Mouse (Mus musculus) macrophage (primary cell): ENCODE measurements around the gene Map3k5. TPM values are rescaled to one million over a fixed set of nuclear protein-coding genes. Genes with fewer than 3 reads are reported as not detected.
"Not testable (repeated sequence)": the region's sequence is repeated elsewhere in the genome, so short reads cannot be mapped to it uniquely, and the experiment has no call there.

Experiments used
- H3K27ac ChIP-seq: fragments of 350-480 bp; formaldehyde crosslinking; 2 replicates; pipeline ENCODE4 v1.9.0; 2021
- H3K36me3 ChIP-seq: fragments of 350-480 bp; formaldehyde crosslinking; 2 replicates; pipeline ENCODE4 v1.9.0; 2021; ENCODE audit errors: inconsistent target
- H3K4me3 ChIP-seq: fragments of 350-480 bp; formaldehyde crosslinking; 2 replicates; pipeline ENCODE4 v1.9.0; 2021; ENCODE audit errors: inconsistent target
- H3K79me2 ChIP-seq: fragments of 350-480 bp; formaldehyde crosslinking; 2 replicates; pipeline ENCODE4 v1.9.0; 2021; ENCODE audit errors: inconsistent target
- WGBS: methylation state at CpG from one replicate; pipeline ENCODE4 v1.1.7; 2026; ENCODE audit warnings: inconsistent platforms; ENCODE audit not compliant: missing documents; 5-methylcytosine and 5-hydroxymethylcytosine counted together
- polyA plus RNA-seq: library from polyadenylated mRNA; stranded (reverse); fragments of 250-400 nt; gene quantifications from 3 replicates; pipeline ENCODE4 v1.2.4, GENCODE M21; 2018; ENCODE audit warnings: inconsistent platforms

Map3k5 gene
- polyA plus RNA-seq, 1 experiment from 2014 or later, result 3.9 TPM

DNA sequence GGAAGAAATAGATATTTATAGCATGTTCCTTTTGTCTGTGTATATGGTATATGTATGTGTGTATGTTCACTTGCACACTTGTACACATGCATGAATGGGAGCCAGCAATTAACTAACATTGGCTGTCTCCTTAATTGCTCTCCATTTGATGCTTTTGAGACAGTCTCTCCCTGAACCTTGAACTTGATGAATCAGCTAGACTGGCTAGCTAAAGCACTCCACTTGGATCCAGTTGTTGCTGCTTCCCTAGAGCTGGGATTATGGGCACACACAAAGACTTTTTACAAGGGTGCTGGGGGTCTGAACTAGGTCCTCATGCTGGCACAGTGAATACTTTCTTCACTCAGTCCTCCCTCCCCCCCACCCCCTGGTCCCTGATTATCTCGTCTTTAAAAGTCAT is 28.9 kb downstream of the Map3k5 start:
- H3K79me2 ChIP-seq, result peaks cover 67% of the 10 kb centered on the region
- H3K4me3 ChIP-seq, result no peak overlapping the region
- H3K27ac ChIP-seq, result no peak overlapping the region
- WGBS, result no CpG with 5 or more reads among the region's 1 CpGs
- no peaks in the 10 kb centered on the region for H3K36me3 ChIP-seq

DNA sequence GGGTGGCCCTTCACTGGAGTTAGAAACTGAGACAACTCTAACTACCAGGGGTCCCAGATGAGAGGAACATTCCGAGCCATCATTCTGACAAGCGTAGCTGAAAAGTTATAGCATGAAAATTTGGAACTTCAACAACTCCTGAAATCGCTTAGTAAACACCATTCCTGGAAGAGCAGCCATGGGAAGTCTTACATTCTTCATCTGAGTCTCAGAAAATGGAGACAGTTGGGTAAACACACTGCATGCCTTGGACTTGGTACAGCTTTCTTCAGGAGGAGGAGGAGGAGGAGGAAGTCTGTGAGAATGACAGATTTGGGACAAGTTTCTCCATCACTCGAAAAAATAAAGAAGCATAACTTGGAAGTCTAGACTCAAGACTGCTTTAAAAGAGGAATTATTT is 29.8 kb downstream of the Map3k5 start:
- 82% methylated on average over 4 of the region's 4 CpGs for WGBS
- H3K27ac ChIP-seq, result no peak overlapping the region

DNA sequence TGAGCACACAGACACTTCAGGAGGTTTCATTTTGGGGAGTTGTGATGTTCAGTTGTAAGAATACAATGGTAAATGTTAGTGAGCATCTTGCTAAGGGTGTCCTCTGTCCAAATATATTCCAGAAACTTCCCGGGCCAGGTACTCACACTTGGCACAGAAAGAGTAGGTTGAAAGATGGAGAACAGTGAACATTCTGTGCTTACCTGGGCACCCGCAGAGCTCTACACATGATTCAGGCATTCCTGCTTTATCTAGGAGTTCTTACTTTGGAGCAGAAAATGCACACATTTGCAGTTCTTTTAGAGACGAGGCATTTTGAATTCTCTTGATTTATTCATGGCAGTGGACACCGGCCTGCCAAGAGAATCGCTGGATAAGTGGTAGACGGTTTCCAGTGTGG is 32.3 kb downstream of the Map3k5 start:
- 94% methylated on average over 6 of the region's 6 CpGs for WGBS
- peaks cover 71% of the 10 kb centered on the region for H3K79me2 ChIP-seq
- no peaks in the 10 kb centered on the region for H3K36me3 ChIP-seq
- H3K27ac ChIP-seq, result no peak overlapping the region
- H3K4me3 ChIP-seq, result no peak overlapping the region

More for the DNA sequence above, 29.8 kb downstream of the Map3k5 start:
- H3K4me3 ChIP-seq, result no peak overlapping the region
- H3K36me3 ChIP-seq, result no peaks in the 10 kb centered on the region
- H3K79me2 ChIP-seq, result peaks cover 68% of the 10 kb centered on the region

DNA sequence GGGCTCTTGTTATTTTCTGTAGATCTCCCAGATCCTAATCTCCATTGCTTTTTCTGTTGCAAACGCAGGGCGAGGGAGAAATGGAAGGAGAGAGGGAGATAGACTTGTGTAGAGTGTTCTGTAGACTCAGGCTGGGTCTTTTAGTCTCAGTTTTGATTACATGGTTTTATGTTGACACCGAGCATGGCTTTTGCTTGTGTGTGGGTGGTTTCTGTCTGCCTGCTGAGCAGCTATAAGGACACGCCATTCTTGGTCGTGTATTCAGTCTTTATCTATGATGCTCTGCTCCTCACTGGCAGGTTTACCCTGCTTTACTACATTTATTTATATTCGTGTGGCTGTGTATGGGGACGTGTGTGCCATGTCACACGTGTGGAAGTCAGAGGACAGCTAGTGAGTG is 34.2 kb downstream of the Map3k5 start:
- H3K36me3 ChIP-seq, result no peaks in the 10 kb centered on the region
- H3K27ac ChIP-seq, result no peak overlapping the region
- peaks cover 67% of the 10 kb centered on the region for H3K79me2 ChIP-seq
- no peak overlapping the region for H3K4me3 ChIP-seq
- WGBS, result 95% methylated on average over 8 of the region's 8 CpGs

DNA sequence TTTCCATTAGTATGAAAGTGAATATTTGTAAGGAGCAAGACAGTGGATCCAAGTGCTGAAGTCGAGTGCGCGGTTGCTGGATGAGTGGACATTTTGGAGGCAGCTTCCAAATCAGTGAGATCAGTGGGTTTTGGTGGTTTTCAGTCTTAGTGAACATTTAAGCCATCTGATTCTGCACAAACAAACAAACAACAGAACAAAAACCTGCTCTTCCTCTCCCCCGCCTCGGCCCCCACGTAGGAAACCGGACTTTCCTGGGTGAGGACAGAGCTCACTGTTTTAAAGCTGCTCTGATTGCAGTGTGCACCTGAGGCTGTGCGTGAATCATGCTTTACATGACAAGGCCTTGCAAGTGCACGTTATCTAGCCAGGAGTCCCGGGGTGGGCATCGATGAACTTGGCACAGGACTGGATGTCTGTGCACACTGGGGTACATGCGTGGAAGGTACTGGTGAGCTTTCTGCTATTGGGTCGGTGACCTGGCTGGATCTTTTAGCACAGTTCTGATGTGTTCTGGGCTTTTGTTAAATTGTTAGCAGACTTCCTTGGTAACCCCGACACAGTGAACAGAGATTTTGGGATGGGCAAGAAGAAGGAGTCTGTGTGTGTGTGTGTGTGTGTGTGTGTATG is 35.7 kb downstream of the Map3k5 start:
- Histone ChIP-seq H3K27ac (no peak overlapping the region), H3K4me3 (no peak overlapping the region), H3K79me2 (peaks cover 75% of the 10 kb centered on the region), H3K36me3 (no peaks in the 10 kb centered on the region)
- 91% methylated on average over 14 of the region's 14 CpGs for WGBS

DNA sequence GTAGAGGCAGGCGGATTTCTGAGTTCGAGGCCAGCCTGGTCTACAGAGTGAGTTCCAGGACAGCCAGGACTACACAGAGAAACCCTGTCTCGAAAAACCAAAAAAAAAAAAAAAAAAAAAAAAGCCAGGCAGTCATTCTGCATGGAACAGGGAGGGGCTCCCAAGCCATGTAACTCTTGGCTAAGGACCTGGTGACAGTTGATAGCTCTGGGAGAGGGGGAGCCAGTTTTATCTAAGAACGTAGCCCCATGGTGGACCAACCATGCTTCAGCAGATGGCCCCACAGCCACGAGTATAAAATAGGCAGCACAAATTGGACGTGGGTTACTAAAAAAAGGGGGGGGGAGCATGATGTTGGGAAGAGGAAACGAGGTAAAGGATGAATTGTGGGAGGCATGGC is 37.2 kb downstream of the Map3k5 start:
- 86% methylated on average over 4 of the region's 7 CpGs for WGBS
- H3K36me3 ChIP-seq, H3K4me3 ChIP-seq, H3K27ac ChIP-seq: not testable (repeated sequence)
- H3K79me2 ChIP-seq, result peaks cover 73% of the 10 kb centered on the region

DNA sequence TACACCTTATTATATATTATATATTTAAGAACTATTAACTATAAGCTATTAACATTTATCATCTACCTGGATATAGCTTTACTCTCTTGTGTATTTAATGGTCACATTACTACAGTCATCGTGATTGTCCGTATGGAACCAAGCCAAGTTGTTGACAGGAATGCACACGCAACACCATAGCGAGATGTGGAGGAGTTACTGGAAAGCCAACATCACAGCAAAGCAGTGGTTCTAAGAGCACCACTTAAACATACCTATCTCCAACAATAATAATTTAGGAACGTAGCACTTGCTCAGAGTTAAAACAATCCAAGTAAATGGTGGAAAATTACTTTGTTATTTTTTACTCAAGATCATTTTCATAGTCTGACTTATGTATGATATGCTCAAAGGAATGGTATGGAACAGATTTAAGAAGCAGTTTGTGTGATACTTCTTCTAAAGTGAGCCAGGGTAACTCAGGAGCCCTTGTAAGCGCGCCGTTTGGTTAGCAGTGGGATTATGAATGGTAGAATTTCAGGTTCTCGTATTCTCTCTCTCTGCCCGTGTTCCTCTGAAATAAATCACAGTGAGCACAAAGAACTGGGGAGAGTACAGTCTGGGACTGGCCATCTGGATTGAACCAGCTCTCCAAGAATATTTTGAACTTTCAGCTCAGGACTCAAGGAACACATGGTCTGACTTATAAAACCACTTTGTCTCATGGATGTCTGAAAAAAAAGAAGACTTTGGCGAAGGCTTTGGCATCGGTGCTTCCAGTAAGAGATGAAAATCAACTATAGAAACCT is 39.2 kb downstream of the Map3k5 start:
- H3K79me2 ChIP-seq, result peaks cover 56% of the 10 kb centered on the region
- WGBS, result 98% methylated on average over 12 of the region's 12 CpGs
- H3K4me3 ChIP-seq, result no peak overlapping the region
- no peaks in the 10 kb centered on the region for H3K36me3 ChIP-seq
- no peak overlapping the region for H3K27ac ChIP-seq

DNA sequence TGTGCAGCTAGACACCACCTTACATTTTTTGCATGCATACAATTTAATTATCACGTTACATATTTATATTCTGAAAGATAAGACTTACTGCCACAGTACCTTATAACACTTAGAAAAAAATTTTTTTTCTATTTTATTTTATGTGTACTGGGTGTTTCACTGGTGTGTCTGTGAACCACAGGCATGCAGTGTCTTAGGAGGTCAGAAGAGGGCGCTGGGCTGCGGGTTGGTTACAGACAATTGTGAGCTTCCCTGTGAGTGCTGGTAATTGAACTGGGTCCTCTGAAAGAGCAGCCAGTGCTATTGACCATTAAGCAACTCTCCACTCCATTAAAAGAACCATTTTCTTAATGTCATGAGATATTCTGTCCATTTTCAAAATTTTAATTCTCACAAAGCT is 43.3 kb downstream of the Map3k5 start:
- WGBS, result 90% methylated on average over 3 of the region's 3 CpGs
- no peak overlapping the region for H3K4me3 ChIP-seq
- H3K27ac ChIP-seq, result no peak overlapping the region
- H3K36me3 ChIP-seq, result no peaks in the 10 kb centered on the region
- peaks cover 26% of the 10 kb centered on the region; the same call in 1 of the 2 replicates for H3K79me2 ChIP-seq

DNA sequence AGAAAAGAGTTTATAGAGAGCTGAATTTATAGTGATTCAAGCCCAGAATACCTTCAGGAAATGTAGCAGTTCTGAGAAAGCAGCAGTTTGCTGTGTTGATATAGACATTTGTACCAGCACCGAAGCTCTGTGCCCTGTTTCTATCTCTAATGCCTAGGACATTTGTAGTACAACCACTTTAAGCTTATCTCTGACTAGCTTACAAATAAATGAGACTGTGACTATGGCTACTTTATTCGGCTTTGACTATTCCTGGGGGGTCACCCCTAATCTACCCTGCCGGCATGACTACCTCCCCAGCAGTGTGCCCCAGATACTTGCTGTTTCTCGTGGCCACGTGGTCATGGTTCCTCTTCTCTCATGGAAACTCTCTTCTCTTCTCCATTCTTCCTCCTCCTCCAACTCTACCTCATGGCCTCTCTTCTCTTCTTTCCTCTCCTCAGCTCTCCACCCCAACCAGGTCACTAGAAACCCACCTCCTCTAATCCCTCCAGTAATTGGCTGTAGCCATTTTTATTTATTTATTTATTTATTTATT is 44.5 kb downstream of the Map3k5 start:
- H3K36me3 ChIP-seq, result no peaks in the 10 kb centered on the region
- H3K79me2 ChIP-seq, result peaks cover 26% of the 10 kb centered on the region; the same call in 1 of the 2 replicates
- H3K27ac ChIP-seq, result no peak overlapping the region
- WGBS, result 46% methylated on average over 5 of the region's 5 CpGs
- no peak overlapping the region for H3K4me3 ChIP-seq

DNA sequence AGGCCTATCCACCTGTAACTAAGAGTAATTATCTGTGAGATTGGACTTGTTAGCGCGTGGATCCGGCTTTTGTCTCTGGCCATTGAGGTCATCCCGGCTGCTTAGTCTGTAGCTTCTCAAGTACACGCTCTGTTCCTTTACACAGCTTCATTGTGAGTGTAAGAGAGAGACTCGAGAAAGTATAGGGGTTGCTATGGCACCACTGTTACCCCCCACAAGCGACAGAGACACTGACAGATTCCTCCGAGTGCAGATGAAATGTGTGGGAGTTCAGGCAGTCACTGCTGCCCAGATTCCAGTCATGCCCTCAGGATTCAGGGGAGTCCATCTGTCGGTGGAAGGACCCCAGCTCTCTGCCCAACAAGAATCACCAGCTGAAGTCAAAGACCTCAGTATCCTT is 53.5 kb downstream of the Map3k5 start:
- H3K4me3 ChIP-seq, result no peak overlapping the region
- H3K36me3 ChIP-seq, result no peaks in the 10 kb centered on the region
- WGBS, result 88% methylated on average over 9 of the region's 9 CpGs
- no peak overlapping the region for H3K27ac ChIP-seq
- H3K79me2 ChIP-seq, result peaks cover 6% of the 10 kb centered on the region; the same call in 1 of the 2 replicates

DNA sequence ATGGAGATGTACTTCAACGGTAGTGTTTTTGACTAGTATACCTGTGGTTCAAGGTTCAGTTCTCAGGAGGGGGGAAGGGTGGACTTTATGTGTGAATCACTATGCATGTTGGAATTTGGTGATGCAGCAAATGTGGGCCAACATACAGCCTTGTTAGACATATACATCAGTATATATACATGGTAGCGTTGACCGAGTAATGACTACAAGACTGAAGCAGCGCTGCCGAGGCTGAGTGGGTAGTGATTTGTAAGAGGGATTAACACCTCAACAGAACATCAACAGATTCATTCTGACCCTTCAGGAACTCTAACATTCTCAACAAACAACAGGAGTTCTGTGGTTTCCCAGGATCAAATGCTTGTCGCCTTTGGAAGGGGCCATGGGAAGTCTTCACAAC is 55.7 kb downstream of the Map3k5 start:
- 88% methylated on average over 6 of the region's 6 CpGs for WGBS
- H3K27ac ChIP-seq, result no peak overlapping the region
- peaks cover 14% of the 10 kb centered on the region; the same call in 1 of the 2 replicates for H3K79me2 ChIP-seq
- no peak overlapping the region for H3K4me3 ChIP-seq
- no peaks in the 10 kb centered on the region for H3K36me3 ChIP-seq

DNA sequence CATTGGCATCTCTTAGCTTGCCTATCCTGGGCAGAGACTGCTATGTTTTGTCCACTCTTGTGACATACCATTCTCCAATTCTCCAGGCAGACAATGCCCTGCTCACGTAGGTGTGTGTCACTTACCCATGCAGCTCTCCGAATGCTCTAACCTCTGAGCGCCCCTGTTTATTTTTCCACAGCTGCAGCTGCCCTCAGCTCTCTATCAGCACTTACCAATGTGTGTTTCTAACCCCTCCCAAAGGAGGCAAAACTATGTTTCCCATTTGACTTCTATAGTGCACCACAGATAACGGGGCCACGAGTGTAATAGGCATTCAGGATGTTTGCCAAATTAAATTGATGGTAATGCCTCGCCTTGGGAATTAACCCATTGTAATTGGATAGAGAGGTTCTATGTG is 56.4 kb downstream of the Map3k5 start:
- 97% methylated on average over 6 of the region's 6 CpGs for WGBS
- H3K27ac ChIP-seq, result no peak overlapping the region
- no peak overlapping the region for H3K4me3 ChIP-seq
- H3K79me2 ChIP-seq, result peaks cover 14% of the 10 kb centered on the region; the same call in 1 of the 2 replicates
- no peaks in the 10 kb centered on the region for H3K36me3 ChIP-seq

DNA sequence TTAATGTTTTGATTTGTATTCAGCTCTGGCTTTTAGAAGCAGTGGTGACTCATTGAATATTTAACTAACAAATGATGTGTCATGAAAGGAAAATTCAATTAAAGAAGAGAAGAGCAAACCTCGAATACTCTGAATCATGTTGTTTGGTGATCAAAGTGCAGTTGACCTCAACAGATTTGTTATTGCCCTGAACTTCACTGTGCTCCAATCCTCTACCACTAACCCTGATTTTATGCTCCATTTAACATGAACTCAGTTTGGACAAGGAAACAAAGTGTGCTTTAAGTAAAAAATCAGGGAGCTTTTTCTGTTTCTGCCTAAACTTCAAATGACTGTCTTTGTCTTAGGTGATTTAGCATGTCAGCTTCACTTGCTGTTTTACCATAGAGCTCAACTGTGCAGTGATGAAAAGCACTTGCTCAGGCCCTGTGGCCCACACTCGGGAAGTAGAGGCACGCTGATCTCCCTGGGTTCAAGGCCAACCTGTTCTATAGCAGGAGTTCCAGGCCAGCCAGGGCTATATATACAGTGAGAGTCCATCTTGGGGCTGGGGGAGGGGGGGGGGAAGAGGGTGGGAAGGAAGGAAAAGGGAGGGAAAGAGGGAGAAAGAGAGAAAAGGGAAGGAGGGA is 57.1 kb downstream of the Map3k5 start:
- Histone ChIP-seq H3K36me3 (no peaks in the 10 kb centered on the region), H3K27ac (no peak overlapping the region), H3K4me3 (no peak overlapping the region), H3K79me2 (peaks cover 14% of the 10 kb centered on the region; the same call in 1 of the 2 replicates)
- 77% methylated on average over 3 of the region's 3 CpGs for WGBS

DNA sequence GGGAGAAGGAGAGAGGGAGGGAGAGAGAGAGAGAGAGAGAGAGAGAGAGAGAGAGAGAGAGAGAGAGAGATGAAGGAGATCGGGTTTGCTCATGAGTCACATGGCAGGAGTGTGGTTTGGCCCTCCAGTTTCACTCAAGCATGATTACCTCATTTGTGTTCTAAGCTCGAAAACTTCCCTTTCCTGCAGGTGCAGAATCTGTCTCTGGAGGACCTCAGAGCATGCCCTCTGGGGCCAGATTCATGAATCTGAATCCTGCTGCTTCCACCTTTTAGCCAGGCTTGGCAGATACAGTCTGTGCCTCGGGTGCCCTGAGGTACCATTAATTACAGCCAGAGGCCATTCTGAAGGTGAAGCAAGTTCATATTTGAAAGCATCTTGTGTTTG is 57.6 kb downstream of the Map3k5 start:
- Histone ChIP-seq H3K27ac (no peak overlapping the region), H3K4me3 (no peak overlapping the region)

More for the DNA sequence above, 57.6 kb downstream of the Map3k5 start:
- H3K36me3 ChIP-seq, result no peaks in the 10 kb centered on the region
- H3K79me2 ChIP-seq, result peaks cover 14% of the 10 kb centered on the region; the same call in 1 of the 2 replicates
- whole genome bisulfite sequencing, result 3% methylated on average over 3 of the region's 3 CpGs
